Mouse (Mus musculus): ENCODE measurements around the gene Olfr3. TPM values are rescaled to one million over a fixed set of nuclear protein-coding genes. Genes with fewer than 3 reads are reported as not detected.

Olfr3 gene
- not detected for polyA plus RNA-seq (2017; shearing (Covaris generic))

GRCm38 (mm10) chr2:36816932-36817331, at the start of gene Olfr3:
Gene Olfr3 (minus strand): TSS chr2:36817032.

GRCm38 (mm10) chr2:36862560-36862959, 45.7 kb upstream of the Olfr3 start, which contains the start of gene Olfr351:
Gene Olfr351 (minus strand): TSS chr2:36862660.

GRCm38 (mm10) chr2:36846010-36846409, 29.2 kb upstream of the Olfr3 start, which contains the start of gene Olfr350:
Gene Olfr350 (plus strand): TSS chr2:36846310.

GRCm38 (mm10) chr2:36790238-36790637, 26.6 kb downstream of the Olfr3 start, which contains the start of gene Olfr50:
Gene Olfr50 (plus strand): TSS chr2:36790538.

GRCm38 (mm10) chr2:36783976-36784375, 32.9 kb downstream of the Olfr3 start, which contains the start of gene Olfr348:
Gene Olfr348 (plus strand): TSS chr2:36784276.

Other genes with a start within 250 kb of the Olfr3 start
- gene Olfr345, start 177.0 kb downstream of the Olfr3 start, polyA plus RNA-seq (2017; shearing (Covaris generic)) = under 1 TPM in 1 of 2 experiments, not detected in 1; 0.21 TPM
- gene Olfr346, start 131.2 kb downstream of the Olfr3 start, polyA plus RNA-seq (2017; shearing (Covaris generic)) = under 1 TPM; 0.07 to 0.16 TPM
- not detected for gene Olfr347, start 85.1 kb downstream of the Olfr3 start, polyA plus RNA-seq (2017; shearing (Covaris generic))
- gene Olfr348, start 32.8 kb downstream of the Olfr3 start, polyA plus RNA-seq (2017; shearing (Covaris generic)) = under 1 TPM in 1 of 2 experiments, not detected in 1; 0.11 TPM
- gene Olfr50, start 26.5 kb downstream of the Olfr3 start, polyA plus RNA-seq (2017; shearing (Covaris generic)) = not detected
- gene Olfr350, start 29.3 kb upstream of the Olfr3 start, polyA plus RNA-seq (2017; shearing (Covaris generic)) = not detected
- not detected for gene Olfr351, start 45.6 kb upstream of the Olfr3 start, polyA plus RNA-seq (2017; shearing (Covaris generic))
- not detected for gene Olfr352, start 51.4 kb upstream of the Olfr3 start, polyA plus RNA-seq (2017; shearing (Covaris generic))
- not detected for gene Olfr353, start 75.9 kb upstream of the Olfr3 start, polyA plus RNA-seq (2017; shearing (Covaris generic))
- not detected for gene Olfr354, start 88.6 kb upstream of the Olfr3 start, polyA plus RNA-seq (2017; shearing (Covaris generic))
- not detected for gene Olfr355, start 111.9 kb upstream of the Olfr3 start, polyA plus RNA-seq (2017; shearing (Covaris generic))
- not detected for gene Olfr356, start 120.1 kb upstream of the Olfr3 start, polyA plus RNA-seq (2017; shearing (Covaris generic))
- under 1 TPM in 1 of 2 experiments, not detected in 1; 0.07 TPM for gene Olfr357, start 176.8 kb upstream of the Olfr3 start, polyA plus RNA-seq (2017; shearing (Covaris generic))
- gene Olfr358, start 192.3 kb upstream of the Olfr3 start, polyA plus RNA-seq (2017; shearing (Covaris generic)) = not detected
- gene Olfr360, start 248.7 kb upstream of the Olfr3 start, polyA plus RNA-seq (2017; shearing (Covaris generic)) = not detected

All from activated CD4-positive, CD25-positive, alpha-beta regulatory T cell (primary cell).